Mouse (Mus musculus) kidney, adult 11 months (tissue): ENCODE measurements around the gene Patj.

Source experiments
- DNase-seq: peaks from one replicate; pipeline ENCODE4 v3.0.0; 2022

Patj gene

DNA sequence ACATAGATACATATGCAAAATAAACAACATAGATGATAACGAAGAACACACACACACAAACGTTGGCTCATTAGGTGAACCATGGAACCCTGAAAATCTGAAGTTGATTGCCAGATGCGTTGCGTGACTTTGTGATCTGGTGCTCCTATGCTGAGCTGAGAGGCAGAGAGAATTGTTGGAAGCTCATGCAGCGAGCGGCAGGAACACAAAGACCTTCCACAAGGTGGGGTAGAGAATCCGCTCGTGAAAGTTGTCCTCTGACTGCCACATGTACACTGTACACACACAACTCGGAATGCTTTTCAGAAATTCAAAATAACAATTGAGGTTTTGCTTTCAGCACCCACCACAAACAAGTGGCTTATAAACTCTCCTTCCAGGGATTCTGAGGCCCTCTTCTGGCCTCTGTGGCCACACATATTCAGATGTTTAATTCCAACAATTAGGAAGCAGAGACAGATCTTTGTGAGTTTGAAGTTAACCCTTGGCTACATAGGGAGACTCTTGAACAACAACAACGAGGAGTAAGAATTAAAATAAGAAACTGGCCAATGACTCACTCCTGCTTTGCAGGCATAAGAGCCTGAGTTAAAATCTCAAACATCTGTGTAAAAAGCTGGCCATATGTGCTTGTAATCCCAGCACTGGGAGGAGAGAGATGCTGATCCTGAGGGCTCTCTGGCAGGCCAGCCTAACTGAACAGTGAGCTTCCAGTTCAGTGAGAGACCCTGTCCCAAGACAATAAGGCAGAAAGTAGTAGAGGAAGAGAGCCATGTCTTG is 116.6 kb downstream of the Patj start:
- DNase-seq = no peak

- DNase-seq = no peak
Observed at GRCm38 (mm10) chr4:98520492-98520891, 124.9 kb downstream of the Patj start.

DNA sequence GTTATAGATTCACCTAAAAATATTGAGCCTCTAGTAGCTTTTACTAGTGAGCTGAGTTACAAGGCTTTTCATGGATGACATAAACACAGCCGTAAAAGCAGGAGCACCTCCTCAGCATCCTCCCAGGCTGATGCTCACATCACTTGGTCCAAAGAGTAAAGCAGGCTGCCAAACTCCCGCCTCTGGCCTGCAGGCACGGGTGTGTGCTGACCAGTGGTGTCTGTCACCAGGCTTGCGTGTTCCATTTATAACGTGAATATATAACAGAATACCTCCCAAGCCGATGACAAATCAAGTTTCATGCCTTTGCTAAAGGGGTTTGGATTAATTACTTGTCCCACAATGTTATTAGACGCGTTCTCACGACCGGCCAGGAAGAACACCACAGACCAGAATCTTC is 128.9 kb downstream of the Patj start:
- DNase-seq = no peak

GRCm38 (mm10) chr4:98535446-98535845 is 139.9 kb downstream of the Patj start:
- DNase-seq = no peak

DNA sequence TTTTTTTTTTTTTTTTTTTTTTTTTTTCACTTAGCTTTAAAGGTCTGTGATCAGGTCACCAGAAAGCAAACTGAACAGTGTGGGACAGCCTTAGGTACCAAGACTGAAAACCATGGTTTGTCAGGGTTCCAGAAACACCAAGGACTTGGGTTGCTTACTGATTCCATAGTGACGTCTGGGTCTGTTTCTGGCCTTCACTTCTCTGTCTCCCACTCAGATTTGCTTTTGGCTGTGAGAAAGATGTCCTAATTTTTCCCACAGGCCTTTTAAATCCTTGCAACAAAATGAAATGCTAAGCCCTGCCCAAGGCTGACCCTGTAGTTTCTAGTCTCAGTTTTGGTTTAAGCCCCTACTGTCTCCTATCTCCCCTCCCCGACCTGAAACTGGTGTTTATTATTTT is 146.0 kb downstream of the Patj start:
- DNase-seq = no peak

DNA sequence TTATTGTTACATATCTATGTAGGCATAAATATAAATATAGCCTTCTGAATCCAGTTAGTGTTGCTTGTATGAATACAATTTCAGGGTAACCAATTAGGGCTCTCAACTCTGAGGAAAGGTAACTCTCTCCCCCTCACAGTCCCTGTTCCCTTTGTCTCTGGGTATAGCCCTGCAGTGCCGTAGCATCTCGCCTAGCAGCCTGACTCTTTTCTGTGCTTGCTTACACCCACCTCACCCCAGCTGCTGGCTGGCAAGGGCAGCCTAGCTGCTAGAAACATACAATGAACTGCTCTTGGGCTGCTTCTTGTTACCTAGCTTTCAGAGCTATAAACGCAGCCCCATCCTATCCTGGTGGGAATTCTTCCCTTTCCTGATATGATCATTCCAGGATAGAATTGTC is 147.4 kb downstream of the Patj start:
- no peak for DNase-seq

DNA sequence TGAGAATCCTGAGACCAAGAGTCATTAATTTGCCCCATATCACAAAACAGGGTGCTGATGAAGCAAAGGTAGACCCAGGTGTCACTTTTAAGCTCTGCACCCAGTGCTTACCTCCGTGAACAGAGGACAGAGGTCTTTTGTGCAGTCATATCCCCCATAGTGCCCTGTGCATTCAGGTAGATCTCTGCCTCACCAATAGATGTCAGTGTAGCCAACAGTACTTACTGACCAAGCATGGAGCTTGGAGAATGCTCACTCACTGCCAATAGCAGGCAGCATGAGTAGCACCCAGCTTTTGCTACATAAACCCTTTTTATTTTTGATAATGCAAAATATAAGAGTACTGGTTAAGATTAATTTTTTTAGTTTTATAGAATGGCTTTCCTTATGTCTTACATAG is 149.8 kb downstream of the Patj start:
- no peak for DNase-seq

DNA sequence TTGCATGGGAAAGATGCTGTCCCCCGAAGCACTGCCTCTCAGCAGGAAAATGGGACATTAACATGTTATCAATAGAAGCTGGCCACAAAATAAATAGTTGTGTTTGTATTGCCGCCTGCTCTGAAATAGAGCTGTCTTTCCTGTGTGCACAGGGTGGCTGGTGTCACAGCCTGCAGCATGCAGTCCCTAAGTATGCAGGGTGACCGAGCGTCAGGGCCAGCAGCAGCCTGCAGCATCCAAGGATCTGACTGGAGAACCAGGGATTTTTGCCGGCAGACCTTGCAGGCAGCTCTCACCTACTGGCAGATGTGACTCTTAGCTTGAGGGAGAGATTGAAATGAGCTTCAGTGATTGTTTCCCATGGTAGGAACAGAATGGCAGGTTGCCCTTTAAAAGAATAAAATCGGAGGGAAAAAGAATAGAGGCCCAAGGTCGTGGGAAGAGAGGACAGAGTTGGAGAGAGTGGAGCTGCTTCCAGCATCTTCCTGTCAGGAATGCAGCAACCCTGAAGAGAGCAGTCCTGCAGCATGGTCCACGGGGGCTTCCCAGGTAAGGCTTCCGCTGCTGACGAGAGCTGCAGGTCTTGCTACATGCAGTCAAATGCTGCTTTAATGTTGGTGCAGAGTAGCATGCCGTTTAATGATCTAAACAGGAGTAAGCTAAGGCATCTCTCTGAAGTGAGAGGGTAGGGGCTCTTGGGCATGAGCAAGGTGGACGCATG is 151.0 kb downstream of the Patj start:
- no peak for DNase-seq

DNA sequence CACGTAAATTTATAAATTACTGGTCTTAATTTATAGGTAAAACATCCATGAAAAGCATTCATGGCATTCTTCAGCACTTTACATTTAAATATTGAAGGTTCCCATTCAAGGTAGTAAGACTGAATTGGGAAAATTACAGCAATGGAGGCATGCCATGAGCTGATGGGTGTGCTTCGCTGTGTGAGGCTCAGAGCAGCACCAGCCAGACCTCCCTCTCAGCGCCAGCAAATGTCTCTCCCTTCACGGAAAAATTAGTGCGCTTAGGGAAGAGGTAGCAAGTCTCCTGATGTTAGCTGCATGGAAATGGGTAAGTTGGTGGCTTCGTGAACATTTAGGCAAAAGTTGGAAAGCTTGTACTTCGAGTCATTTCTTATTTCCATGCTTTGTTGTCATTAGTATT is 153.9 kb downstream of the Patj start:
- no peak for DNase-seq

- no peak for DNase-seq
Observed at GRCm38 (mm10) chr4:98550116-98550515, 154.5 kb downstream of the Patj start.

- DNase-seq = no peak
Observed at GRCm38 (mm10) chr4:98555666-98556065, 160.1 kb downstream of the Patj start.

- no peak for DNase-seq
Observed at GRCm38 (mm10) chr4:98556449-98556848, 160.9 kb downstream of the Patj start.

DNA sequence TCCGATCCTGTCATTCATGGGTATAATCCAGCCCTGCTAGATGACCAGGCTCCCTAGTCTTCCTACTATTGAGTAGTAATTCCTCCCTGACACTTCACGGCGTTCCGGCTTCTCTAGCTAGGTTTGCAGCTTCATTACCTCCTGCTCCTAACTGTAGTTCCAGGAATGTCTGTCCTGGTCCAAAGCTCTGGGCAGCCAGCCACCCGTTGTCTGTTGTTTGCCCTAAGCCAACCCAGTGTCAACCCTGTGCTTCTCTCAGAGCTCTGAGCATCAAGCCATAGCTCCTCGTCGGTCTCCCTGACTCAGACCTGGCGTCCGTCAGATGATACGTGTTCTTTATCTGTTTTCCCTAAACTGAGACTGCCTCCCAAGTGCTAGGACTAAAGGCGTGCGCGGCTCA is 161.6 kb downstream of the Patj start:
- peak; percentile 36 for DNase-seq

DNA sequence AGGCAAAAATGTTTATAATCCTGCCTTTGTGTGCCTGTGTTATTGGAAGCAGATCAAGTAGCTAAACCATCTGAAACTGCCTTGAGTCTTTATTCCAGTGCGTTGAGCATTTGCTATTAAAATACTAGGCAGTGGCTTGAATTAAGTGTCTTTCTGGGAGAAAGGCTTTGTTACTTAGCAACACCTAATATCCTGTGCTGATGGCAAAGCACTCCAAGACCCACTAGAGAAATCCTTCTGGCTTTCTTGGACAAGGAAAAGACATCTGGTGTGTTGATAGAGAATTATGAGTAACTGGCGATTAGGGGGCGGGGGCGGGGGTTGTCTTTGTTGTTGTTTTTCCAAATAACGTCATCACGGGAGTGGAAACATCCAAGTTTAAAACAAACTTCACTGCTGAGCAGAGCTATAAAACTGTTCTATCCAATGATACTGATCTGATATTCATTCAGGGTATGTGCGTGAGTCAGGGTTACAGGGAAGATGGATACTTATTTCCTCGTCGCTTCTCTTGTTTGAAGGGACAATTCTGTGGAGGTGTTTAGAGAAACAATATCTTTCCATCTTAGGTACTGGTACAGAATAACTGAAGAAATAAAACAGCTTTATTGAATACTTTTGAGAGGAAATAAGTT is 164.7 kb downstream of the Patj start:
- DNase-seq = no peak

DNA sequence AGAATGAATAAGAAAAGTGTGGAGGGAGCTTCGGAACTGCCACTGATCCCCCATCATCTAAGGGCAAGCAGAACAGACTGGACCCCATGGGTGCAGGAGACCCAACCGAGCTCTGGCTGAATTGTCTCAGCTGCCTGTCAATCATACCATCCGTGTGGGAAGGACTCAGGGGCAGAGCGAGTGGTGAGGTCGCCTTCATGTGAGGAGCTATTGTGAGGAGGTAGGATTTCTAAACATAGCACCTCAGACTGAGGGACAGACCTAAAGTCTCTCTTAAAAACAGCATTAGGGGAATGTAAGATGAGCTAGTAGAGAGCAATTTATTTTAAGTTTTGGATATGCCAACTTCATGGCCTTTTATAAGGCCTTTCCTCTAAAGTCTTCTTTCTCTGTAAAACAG is 167.5 kb downstream of the Patj start:
- DNase-seq = no peak

DNA sequence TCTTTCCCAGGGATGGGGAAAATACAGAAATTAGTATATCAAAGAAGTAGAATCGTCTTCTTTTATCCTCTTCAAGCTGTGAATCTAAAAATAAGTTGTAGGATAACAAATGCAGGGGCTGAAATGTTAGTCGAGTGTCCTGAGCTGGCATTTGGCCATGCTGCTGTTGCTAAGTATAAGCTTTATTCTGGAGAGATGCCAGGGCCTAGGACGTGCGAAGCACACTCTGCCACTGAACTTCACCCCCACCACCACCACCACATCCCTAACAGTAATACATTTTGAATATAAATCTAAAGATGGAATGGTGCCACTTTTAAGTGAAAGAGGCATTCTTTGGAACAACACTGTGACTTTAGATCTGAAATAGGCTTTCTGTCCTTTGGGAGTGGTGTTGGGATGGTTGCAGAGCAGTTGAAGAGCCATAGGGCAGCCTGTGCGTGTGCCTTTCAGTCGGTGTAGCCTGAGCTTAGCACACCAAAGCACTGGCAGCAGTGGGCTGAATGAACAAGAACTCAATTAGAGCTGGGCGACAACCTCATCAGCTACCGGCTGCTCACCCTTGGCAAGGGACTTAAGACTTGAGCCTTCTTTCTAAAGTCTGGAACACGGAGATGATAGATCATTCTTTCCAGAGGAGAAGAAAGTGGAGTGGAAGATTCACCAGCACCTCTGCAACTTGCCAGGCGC is 168.1 kb downstream of the Patj start:
- peak; percentile 19 for DNase-seq

GRCm38 (mm10) chr4:98564196-98564865 is 168.7 kb downstream of the Patj start:
- no peak for DNase-seq

GRCm38 (mm10) chr4:98566741-98567140 is 171.2 kb downstream of the Patj start:
- DNase-seq = no peak

DNA sequence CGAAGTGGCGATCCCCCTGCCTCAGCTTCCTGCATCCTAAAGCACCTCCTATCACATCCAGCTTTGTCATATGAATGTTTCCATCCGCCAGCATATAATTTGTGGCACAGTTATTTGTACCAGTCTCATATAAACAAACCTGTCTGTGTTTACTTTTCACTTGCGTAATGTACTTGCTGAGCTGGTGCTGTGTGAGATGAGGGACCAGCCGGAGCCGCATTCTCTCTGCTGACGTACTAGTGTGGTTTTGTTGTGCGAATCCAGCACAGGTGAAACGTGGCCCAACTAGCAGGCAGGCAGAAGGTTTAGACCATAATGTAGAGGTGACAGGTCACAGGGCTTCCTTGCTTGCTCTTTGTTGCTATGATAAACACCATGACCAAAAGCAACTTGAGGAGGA is 171.9 kb downstream of the Patj start:
- DNase-seq = no peak

DNA sequence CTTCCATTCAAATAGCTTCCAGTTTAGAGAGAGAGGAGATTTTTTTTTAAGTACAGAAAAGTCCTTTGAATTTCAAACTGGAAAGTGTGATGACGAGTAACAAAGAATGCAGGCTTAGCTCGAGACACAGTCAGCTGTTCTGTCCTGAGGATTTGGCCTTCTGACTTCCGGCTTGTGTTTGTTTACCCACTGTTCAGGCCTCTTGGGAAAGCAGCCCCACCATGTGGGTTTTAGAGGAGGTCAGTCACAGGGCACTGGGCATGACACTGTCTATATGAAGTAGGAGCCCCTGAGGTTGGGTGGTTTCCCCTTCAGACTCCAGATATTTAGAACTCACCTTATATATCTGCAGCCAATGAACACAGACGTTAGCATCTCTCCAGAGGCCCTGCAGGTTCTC is 174.3 kb downstream of the Patj start:
- no peak for DNase-seq

DNA sequence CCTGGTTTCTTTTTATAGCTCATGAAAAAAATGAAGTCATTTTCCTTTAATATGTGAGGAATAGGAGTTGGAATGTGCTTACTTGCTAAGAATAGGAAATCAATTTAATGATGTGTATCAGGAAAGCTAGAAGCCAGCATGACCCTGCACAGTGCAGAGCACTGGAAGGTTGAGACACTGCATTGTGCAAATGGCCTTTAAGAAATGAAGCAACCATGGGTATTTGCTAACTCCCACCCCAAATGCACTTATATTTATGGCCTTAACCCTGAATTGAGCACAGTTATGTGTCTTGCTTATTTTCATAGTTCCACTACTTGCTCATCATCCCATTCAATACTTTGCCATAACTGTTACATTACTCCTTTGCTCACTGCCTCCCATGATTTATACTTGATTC is 181.7 kb downstream of the Patj start:
- no peak for DNase-seq

DNA sequence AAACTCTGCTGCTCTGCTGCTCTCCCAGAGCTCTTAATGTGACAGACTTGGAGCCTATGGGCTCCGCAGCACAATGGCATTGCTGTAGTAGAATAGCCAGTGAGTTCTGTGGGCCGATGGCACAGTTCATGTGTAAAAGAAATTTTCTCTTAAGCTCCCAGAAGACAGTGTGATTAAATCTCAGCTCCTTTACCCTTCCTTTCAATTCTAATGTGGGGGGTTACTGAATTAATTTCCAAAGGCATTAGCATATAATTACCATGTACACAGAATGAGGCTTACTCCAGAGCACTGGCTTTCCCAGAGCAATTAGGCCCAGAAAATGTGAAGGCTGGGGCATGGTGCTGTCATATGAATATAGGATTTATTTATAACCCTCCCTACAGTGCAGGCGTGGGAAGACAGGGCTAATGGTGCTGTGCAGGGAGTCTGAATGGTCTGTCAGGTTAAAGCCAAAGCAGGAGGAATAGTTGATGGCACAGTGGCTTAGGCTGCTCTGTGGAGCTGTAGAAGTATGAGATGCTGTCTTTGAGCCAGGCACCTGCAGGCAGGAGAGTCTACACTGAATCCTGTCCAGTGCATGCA is 182.5 kb downstream of the Patj start:
- DNase-seq = no peak

DNA sequence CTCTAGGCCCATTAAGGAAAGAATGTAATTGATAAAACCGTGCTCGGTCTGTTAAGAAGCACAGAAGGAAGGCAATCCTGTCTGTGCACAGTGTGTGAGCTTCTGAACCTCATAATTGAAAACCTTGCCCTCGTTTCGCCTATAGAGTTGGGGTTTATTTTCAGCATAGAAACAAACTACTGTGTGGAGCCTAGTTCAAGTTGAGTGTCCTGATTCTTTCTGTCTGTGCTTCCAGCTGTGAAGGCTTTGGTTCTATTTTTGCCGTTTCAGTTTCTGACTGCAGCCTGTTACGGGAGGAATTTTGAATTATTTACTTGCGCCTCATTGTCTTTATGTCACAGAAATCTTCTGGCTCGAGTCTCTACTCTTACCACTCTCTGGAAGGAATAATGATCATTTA is 185.9 kb downstream of the Patj start:
- no peak for DNase-seq
